In genomic region chr10:98914810-98915241, GRCm38 (mm10) we compare ENCODE assay signal across 8 mouse cellular contexts. TPM values are rescaled to one million over a fixed set of nuclear protein-coding genes. Genes with fewer than 3 reads are reported as not detected.
DNase-seq lines count a peak whose midpoint lies in the region; ATAC-seq lines count a peak whose summit lies in the region.

No protein-coding gene starts in this region.

- peak overlapping the region; percentile 98 for H3K9ac ChIP-seq in hindbrain, embryonic 12.5 days

- peak; percentile 86 to 91 for DNase-seq in cerebellum, postnatal 14 days
- peak; percentile 68 to 70 for DNase-seq in frontal cortex, postnatal 14 days (ENCODE audit: low spot score in 2 of 2)
- peak; percentile 83 to 85 for DNase-seq in layer of hippocampus, postnatal 36 days
- DNase-seq in lung, postnatal 14 days, result peak; percentile 85
- peak; percentile 75 for DNase-seq in retina, adult 2 months (ENCODE audit: low read depth, low spot score)
- peak; percentile 83 for DNase-seq in yolk sac, embryonic 10.5 days (ENCODE audit: low spot score)

- peak; percentile 17 for ATAC-seq in activated CD4-positive, CD25-positive, alpha-beta regulatory T cell, adult 4 months
- peak; percentile 82 for ATAC-seq in hindbrain, embryonic 12.5 days (ENCODE audit: low FRiP score)

- WGBS in hindbrain, embryonic 12.5 days, result under 1% methylated on average over 36 of the region's 62 CpGs

- peak overlapping the region; percentile 100 for H3K27ac ChIP-seq in hindbrain, embryonic 12.5 days

- peaks cover 7% of the 10 kb centered on the region for H3K4me1 ChIP-seq in hindbrain, embryonic 12.5 days

- H3K4me2 ChIP-seq in hindbrain, embryonic 12.5 days (replicated peaks), result peak overlapping the region; percentile 95

- no peaks in the 10 kb centered on the region for H3K9me3 ChIP-seq in hindbrain, embryonic 12.5 days (replicated peaks)

- no peaks in the 10 kb centered on the region for H3K36me3 ChIP-seq in hindbrain, embryonic 12.5 days

- H3K4me3 ChIP-seq in hindbrain, embryonic 12.5 days, result peak overlapping the region; percentile 99

- H3K27me3 ChIP-seq in hindbrain, embryonic 12.5 days, result no peaks in the 10 kb centered on the region

RNA-seq across cellular contexts. Expression of gene Atp2b1, which starts 0.6 kb away (rescaled TPM):
- 100 to 1,000 TPM in 1 of 2 experiments, 10 to 100 TPM in 1; 95.0 to 130 TPM for polyA plus RNA-seq in activated CD4-positive, CD25-positive, alpha-beta regulatory T cell, adult 4 months (2017; shearing (Covaris generic))
- polyA plus RNA-seq in hindbrain, embryonic 12.5 days (2016; fragmentation: Nextera tagmentation; extraction: Ambion mirVana), result 151 and 160 TPM in 2 replicates
- total RNA-seq in layer of hippocampus, postnatal 36 days (2021), result 1,000 to 10,000 TPM; 1,023 to 1,033 TPM

Comparison
In these comparisons a context has a peak if more than half of its experiments do, and no peak if none do; other contexts are left out.
1. Peak in every context shown above with its lines: DNase-seq, ATAC-seq, H3K4me3 ChIP-seq and H3K27ac ChIP-seq.